Mouse (Mus musculus): ENCODE data around the gene Hk2.
"Not testable (repeated sequence)": the region's sequence is repeated elsewhere in the genome, so short reads cannot be mapped to it uniquely, and the experiment has no call there.

Hk2 gene

DNA sequence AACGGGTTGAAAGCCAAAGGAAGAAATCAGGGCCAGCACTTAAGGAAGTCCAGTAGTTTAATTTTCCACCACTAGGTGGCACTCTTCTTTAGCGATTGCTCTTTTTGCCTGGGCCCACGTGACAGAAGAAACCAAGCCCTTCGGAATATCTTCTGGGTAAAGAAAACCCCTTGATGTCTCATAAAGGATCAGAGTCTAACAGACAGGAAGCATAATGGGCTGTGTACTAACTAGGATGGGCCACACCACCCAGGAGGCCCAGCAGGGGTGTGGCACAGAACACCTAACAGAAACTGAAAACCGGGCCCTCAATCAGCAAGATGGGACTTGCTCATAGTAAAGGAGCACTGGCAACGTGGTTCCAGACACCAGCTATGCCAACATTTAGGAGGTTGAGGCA is 34.0 kb downstream of the Hk2 start:
- peak; percentile 20 to 66 for DNase-seq

DNA sequence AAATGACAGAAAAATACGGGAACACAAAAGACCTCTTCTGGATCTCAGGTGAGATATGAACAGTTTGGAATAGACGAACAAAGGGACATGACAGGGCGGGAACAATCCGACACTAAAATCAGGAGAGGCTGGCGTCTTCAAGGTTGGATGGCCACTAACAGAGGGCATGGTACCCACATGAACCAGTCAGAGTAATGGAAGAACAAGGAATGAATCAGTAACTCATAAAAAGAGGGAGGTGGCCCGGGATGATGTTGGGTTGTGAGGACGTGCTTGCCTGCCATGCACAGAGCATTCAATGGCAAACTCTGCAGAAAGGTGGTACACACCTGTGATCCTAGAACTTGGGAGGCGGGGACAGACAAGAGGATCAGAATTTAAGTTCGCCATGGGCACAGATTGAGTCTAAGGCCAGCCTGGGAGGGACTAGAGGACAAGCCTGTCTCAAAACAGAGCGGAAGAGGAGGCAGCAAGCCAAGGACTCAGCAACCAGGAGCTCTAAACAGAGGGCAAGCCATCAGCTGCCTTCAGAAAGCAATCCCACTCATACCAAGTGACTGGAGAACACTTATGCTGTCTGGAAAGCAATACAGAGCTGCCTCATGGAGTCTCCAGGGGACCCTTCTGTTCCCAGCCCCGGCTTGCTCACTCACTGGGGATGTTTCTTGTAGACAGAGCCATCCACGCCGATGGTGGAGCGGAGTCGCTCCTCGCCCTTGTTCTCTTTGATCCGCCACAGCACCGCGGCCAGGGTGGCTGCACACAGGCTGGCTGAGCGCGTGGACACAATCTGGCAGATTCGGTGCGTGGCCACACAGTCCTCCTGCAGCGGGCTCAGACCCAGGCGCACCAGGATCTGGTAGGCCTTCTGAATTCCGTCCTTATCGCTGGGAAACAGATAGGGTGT is 36.4 kb downstream of the Hk2 start:
- no peak for DNase-seq

DNA sequence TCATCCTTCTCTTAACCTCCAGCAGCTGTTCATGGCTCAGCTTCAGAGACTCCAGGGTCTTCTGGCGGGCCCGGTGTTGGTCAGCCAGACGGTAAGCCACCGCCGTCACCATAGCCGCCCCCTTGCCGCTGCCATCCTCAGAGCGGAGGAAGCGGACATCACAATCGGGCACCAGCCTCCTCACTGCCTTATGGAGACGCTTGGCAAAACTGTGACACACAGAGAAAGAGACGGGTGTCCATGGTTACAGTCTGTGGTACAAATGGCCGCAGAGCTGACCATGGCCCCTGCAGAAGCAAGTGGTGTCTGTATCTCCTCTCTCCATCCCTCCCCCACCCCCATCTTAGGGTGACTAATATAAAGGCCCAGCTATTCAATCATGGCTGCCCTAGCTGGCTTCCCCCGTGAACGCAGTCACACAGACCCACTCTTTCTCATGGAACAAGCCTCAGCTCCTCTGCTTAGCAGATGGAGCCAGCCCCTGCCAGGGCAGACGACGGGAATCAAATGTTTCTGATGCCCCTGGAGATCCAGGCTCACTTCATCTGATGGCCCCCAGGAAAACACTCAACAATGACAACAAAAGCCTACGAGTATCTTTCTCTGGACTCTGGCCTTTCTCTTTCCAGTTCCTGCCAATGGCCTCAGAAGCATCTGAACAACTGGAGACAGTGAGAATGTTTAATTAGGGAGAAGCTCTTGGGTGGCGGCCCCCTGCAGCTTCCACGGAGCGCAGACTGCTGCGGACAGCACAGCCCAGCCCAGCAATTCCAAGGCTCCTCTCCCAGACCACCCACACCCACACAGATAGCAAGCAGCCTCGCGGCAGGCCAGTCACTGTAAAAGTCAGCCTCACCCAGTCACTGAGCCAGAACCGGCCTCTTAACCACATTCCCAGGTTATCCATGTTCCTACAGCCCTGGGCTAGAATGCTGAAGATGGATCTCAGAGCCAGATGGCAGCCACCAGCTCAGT is 37.3 kb downstream of the Hk2 start:
- no peak for DNase-seq

DNA sequence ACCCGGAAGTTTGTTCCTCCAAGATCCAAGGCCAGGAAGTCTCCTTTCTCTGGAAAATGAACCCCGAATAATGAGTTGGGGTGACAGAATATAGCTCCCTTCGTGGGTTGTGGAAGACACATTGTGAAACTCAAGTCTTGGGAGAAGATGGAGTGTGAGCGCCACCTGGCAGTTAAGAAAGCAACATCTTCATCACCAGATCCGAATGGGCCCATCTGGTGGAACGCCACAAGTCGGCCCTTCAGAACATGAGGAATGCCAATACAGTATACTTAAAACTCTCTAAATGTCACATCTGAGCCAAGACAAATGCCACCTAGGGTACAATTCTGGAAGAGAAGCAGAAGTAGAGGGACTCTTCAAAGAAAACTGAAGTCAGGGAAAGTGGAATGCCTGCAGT is 38.9 kb downstream of the Hk2 start:
- no peak for DNase-seq

DNA sequence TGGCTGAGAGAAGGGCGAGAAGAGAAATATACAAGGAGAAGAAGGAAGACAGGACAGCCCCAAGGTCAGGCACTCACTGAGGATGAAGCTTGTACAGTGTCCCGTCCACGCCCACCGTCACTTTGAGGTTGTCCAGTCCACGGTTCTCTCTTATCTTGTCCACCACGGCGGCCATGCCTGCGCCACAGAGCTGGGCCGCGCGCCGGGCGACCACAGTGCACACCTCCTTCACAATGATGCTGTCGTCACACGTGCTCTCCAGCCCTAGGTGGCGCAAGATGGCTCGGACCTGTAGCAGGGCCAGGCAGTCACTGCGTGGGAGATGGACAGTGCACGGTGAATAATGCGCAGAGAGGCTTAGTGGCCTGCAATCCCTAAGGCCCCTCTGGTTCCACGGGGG is 45.6 kb downstream of the Hk2 start:
- no peak for DNase-seq

DNA sequence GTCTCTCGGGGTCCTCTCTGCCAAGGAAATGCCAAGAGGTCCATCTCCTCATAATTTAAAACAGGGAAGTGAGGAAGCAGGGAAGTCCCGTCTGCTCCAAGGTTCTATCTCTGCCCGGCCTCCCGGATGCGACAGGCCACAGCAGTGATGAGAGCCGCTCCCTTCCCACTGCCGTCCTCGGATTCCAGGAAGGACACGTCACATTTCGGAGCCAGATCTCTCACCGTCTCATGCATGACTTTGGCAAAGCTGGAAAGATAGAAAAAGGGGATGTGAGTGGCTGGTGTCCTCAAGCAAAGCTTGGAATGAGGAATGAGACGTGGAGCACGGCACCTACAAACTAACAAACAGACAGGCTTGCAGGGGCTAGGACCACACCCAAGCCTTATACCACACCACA is 47.0 kb downstream of the Hk2 start:
- no peak for DNase-seq

DNA sequence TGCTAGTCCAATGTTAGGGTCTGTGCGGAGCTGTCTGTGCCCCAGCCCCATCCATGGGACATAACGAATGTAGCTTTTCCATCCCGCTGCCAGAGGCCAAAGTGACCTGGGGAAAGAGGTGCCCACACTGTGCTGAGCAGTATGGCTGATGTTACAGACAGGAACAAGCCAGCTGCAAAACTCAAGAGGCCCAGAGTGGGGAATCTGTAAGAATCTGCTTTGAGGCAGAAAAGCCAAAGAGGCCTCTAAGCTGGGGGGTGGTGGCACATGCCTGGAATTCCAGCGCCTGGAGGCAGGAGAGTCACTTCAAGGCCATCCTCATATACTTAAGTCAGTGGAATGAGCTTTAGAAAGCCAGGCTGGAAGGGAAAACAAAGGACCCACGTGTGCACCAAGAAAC is 50.9 kb downstream of the Hk2 start:
- DNase-seq = no peak

DNA sequence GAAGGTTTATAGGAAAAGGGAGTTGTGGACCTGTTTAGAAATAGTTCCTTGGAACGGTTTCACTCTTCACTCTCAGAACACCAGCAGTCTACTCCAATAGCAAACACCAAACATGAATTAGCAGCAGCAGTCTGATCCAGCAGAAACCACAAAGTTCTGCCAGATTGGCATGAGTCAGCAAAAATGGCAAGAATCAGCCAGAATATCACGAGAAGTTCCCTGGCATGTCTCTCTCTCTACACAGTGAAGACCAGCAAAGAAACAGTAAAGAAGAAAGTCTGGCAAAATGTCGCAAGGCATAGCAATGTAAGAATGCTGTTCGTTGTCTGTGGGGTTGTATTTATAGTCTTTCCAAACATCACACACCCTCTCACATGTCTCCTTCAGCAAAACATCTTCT is 58.1 kb downstream of the Hk2 start:
- no peak for DNase-seq

DNA sequence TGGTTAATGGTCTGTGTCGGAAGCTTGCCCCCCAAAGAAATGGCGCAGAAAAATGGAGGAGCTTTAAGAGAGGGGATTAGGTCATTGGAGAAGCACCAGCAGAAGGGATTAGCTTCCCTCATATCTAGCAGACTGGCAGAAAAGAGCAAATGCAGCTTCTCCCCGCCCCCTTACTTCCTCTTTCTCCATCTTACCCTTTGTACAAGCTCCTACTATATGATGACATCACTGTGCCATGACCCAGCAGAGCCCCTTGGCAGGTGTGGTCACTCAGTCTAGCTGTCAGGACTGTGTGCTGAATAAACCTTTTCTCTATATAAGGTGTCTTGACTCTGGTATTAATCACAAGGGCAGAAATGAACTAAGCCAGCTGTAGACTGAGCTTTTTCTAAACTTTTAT is 58.6 kb downstream of the Hk2 start:
- DNase-seq = no peak

DNA sequence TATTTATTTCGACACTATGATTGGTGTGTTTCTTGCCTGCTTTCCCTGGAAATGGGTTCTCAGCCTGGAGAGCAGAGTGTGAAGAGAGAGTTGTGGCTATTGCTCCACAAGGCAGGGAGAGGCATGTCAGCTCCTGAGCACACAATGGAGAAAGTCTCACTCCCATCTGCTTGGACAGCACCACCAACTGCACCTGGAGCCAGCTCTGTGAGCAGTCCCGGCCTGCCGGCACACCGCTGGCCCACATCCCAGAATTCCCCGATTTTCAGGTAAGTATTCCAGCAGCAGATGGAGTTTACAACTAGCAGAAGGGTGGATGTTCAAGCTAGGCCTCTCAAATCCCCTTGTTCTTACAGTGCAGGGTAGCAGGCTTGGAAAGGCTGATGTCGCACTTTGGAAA is 59.0 kb downstream of the Hk2 start:
- DNase-seq = no peak

DNA sequence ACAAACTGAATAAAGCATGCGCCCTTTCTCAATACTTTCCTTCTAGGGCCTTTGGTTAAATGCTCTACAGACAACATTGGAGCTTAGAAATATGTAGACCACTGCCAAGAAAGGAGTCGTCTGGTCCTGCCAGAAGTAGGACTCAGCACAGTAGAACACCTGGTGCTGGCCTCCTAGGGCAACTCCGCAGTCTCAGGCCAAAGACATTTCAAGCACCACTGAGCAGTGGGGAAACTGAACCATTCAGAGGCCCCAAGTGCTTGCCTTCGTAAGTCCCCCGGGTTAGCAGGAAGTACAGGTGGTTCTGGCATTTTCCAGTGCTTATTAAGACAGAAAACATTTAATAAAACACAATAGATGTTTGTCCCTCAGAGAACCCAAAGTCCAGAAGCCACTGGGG is 59.4 kb downstream of the Hk2 start:
- no peak for DNase-seq

DNA sequence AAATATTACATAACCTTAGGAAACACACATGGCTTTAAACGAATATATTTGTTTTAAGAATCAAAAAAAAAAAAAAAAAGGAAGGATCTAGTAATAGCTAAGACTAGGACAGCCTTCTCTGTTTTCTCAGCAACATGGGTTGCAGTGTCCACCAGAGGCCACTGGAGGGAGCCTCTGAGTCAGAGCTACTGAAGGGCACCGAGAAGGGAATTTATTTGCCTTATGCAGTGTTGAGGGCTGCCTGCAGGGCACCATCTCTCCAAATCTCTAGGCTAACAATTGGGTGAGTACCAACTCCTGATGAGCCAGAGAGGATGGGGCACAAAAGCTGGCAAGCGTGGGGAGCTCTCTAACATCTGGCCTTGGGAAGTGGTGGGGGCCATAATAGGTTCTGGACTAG is 60.0 kb downstream of the Hk2 start:
- DNase-seq = peak; percentile 69 to 72

DNA sequence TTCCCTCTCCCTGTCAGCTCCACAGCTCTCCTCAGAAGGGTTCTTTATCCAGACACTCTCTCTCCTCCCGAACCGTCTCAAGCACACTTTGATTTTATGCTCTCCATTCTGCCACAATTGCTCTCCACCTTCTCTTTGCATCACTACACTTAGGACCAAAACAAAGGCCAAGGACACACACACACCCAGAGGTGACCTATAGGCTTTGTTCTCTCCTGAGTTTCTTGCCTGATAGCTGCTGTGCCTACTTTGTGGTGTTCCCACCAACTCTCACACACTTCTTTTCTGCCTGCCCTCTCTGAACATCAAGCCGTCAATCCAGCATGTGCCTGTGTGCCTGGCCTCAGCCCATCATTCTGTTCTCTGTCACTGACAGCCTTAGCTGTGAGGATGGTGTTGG is 66.5 kb downstream of the Hk2 start:
- no peak for DNase-seq

DNA sequence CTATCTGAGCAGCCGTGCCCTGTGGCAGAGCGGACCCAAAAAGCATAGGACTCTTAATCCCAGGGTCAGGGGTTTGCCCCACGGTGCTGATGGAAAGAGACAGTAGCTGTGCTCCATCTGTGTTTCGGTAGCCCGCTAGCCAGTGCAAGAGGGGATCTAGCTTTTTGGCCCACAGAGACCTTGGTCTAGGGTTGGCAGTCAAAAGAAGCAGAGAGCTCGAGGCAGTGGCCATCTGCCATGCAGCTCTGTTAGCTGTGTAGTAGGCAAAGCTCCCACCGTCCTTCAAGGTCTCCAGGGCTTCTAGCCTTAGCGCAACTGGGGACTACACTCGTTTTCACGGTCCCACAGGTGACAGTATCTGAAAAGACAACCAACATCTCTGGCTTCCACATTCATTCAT is 67.0 kb downstream of the Hk2 start:
- DNase-seq = no peak

DNA sequence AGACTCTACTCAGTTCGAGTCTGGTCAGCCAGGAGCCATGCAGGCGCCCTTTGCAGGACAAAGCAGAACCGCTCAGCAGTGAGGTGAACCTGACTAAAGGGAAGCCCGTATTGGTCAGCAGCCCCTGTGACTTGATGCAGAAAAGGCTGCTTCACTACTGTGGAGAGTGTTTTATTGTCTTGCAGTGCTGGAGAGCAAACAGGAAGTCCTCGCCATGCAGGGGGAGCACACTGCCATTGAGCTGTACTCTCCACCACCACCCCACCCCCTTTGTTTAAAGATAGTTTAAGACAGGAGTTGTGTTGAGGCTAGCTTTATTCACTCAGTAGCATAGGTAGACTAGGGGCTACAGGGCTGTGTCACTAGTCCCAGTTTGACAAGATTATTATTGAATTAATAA is 69.0 kb downstream of the Hk2 start, which contains the start of gene Pole4:
TSS of gene Pole4 (minus strand) at position 145 of the 400 bp plus-strand sequence.
- DNase-seq = no peak

DNA sequence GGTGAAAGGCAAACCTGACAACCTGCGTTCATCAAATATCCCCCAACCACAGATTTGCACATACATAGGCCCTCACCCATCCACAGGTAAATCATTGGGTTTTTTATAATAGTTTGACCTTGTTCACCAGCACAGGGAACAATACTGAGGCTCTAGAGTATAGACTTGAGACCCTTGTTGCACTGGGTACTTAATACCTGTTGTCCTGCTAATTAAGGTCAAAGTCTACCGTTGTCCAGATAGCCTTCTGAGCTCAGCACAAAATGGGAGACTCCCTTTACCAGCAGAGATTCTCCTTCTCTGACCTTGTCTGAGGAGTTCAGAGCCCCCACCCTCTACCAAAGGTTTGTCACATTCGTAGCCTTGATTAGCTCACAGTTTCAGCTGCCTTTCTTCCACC is 70.5 kb downstream of the Hk2 start:
- no peak for DNase-seq

DNA sequence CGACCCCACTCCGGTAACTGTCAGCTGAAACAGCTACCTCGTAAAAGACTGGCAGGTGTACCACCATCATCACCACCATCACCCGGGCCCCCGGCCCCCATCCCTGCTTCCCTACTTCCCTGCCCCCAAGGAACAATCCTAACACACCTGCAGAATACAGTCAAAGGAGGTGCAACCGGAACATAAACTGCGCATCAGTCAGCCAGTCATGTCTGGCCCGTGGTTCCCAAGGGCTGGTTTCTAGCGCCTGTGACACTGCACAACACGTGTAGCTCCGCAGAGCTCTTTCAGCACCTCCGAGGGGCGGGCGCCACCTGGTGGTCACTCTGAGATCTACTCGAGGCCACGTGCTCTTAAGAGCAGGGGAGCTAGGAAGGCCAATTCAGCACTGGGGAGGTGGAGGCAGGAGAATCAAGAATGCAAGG is 71.6 kb downstream of the Hk2 start:
- peak; percentile 85 to 90 for DNase-seq

DNA sequence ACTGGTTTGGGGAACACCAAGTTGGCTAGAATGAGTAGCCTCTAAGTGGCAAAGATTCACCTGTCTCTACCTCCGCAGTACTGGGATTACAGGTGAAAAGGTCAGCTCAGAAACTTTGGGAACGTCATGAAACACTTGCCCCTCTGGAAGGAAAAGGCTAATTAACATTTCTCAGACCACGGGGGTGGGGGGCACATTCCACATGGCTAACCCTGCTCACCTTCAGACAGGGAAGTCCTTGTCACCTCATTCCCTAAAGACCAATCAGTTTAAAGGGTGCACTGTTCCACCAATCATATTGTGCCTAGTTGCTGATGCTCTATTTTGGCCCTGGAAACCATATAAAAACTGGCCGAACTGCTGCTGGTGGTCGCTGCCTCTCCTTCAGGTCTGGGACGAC is 73.0 kb downstream of the Hk2 start:
- no peak for DNase-seq

DNA sequence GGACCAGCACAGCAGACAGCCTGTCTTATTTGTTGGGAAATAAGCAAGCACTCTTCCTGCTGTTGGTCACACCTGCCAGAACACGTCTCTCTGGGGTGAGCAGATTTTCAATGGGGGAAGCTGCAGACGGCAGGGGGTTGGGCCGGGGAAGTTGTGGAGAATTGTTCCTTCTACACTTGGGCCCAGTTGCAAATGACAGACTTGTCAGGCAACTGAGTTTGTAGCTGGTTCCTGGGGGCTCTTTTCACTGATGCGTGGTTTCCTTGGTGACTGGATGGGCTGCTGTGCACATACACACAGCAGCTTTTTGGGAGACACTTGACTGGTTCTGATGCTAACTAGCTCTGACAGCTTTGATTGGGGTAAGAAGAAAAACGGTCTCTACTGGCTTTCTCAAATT is 74.4 kb downstream of the Hk2 start:
- no peak for DNase-seq

DNA sequence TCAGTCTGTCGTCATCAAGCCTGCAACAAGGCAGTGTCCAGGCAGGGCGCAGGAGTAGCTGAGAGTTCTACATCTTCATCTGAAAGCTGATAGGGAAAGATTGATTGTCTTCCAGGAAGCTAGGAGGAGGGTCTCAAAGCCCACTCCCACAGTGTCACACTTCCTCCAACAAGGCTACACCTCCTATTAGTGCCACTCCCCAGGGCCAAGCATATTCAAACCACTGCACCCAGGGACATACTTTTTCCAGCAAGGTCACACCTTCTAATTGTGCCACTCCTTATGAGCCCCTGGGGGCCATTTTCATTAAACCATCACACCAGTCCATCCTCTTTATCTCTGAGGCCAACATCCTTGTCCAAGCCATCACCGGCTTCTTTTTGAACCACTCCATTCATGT is 77.5 kb downstream of the Hk2 start:
- DNase-seq = no peak

DNA sequence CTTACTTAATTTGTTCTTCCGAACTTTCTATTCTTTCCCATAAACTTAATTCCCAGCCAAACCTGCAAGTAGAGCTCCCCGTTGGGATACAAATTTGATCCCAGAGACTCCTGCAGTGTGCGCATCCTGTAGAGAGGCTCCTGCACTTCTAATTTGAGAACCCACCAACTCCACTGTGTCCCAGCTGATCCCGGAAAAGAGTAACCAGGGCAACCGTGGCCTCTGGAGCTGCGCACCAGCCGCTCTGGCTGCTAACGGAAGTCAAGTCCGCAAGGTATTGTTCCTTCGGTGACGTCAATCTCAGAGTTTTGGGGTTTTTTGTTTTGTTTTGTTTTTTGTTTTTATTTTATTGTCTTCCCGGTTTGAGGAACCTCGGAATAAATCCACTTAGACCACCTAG is 79.6 kb downstream of the Hk2 start:
- DNase-seq = no peak

DNA sequence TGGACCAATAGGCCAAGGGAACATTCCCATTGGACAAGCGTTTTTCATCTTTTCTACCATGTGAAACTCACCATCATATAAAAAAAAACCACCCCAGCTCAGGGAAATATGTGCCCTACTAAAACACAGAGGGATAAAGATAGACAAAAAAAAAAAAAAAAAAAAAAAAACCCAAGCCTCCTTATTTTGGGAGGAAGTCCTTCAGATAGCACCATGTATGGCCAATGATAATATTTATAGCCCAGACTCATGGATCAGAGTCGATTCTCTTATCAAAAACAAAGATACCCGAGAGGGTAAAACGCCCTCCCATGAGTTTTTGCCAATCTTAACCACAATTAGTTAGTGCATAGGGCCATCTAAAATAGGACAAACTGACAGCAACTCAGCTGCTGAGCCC is 84.8 kb downstream of the Hk2 start:
- DNase-seq = no peak

DNA sequence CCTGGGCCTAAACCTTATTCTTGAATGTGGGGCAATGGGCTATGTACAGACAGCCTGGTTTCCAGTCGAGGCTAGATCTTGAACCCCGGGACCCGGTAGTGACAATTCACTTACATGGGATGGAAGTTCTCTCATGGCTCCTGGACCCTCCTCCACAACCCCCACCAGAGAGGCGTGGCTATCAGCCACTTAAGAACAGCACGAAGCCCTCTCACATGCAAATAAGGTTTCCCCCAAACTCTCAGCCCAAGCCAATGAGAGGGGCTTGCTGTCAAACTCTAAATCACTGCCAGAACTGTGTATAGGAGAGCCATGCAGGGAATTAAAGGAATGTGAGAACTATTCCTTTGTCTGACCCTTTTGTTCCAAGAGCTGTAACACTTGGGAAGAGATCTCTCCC is 85.7 kb downstream of the Hk2 start:
- not testable (repeated sequence) for DNase-seq

DNA sequence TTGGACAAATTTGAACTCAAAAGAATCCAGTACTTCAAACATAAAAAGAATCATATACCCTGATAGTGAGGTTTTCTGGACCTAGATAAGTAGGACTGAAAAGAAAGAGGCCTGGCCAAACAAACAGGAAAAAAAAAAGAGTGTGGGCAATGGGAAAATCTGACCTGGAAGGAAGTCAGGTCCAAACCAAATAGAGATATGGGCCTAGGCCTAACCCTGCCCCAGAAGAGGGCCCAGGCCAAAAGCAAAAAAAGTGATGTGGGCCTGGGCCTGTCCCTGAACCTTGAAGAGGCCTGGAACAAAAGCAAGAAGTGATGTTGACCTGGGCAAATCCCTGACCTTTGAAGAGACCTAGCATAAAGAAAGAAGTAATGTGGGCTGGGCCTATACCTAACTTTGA is 90.1 kb downstream of the Hk2 start:
- DNase-seq = no peak
